ENCODE assay signal across 23 mouse cellular contexts in genomic region chr6:148600934-148601333, GRCm38 (mm10).
DNase-seq lines count a peak whose midpoint lies in the region; ATAC-seq and TF ChIP-seq lines count a peak whose summit lies in the region.
"Had no signal": no experiment of that assay in that cellular context is flagged by ENCODE, and none has a peak within 500 bp of the region (broad histone marks: within the 10 kb centered on the region; RNA-seq: fewer than 3 reads in every experiment).

No protein-coding gene starts in this region.

- H3K4me3 ChIP-seq in kidney, postnatal 0 days (replicated peaks; ENCODE audit: low read depth, low read length) = no peak overlapping the region
- no peak overlapping the region for H3K4me3 ChIP-seq in liver, embryonic 15.5 days (replicated peaks)
- no peak overlapping the region for H3K4me3 ChIP-seq in liver, postnatal 0 days (ENCODE audit: low read depth, low read length)
- H3K4me3 ChIP-seq: embryonic facial prominence, embryonic 10.5 days; embryonic facial prominence, embryonic 13.5 days; gastrocnemius, adult 2 months; hindbrain, embryonic 12.5 days; hindbrain, embryonic 15.5 days had no signal

- no peak overlapping the region for H3K4me2 ChIP-seq in kidney, postnatal 0 days (ENCODE audit: low read length)
- H3K4me2 ChIP-seq in liver, embryonic 15.5 days = no peak overlapping the region
- H3K4me2 ChIP-seq in liver, postnatal 0 days (ENCODE audit: low read depth, low read length) = no peak overlapping the region
- H3K4me2 ChIP-seq: embryonic facial prominence, embryonic 13.5 days; heart, embryonic 11.5 days; hindbrain, embryonic 12.5 days; hindbrain, embryonic 15.5 days had no signal

- no peaks in the 10 kb centered on the region for H3K9me3 ChIP-seq in kidney, postnatal 0 days (replicated peaks; ENCODE audit: low read length)
- no peaks in the 10 kb centered on the region for H3K9me3 ChIP-seq in liver, embryonic 15.5 days (replicated peaks)
- no peaks in the 10 kb centered on the region for H3K9me3 ChIP-seq in liver, postnatal 0 days (ENCODE audit: low read length)
- H3K9me3 ChIP-seq: embryonic facial prominence, embryonic 10.5 days; embryonic facial prominence, embryonic 13.5 days; hindbrain, embryonic 12.5 days; hindbrain, embryonic 15.5 days had no signal

- H3K27ac ChIP-seq in kidney, postnatal 0 days = no peak overlapping the region
- peak overlapping the region; percentile 24; the same call in 1 of the 2 replicates for H3K27ac ChIP-seq in liver, embryonic 15.5 days (replicated peaks)
- no peak overlapping the region for H3K27ac ChIP-seq in liver, postnatal 0 days (ENCODE audit: low read depth)
- H3K27ac ChIP-seq: embryonic facial prominence, embryonic 10.5 days; embryonic facial prominence, embryonic 13.5 days; gastrocnemius, adult 2 months; hindbrain, embryonic 12.5 days; hindbrain, embryonic 15.5 days had no signal

- DNase-seq in adrenal gland, adult 2 months = peak; percentile 32
- no peak for DNase-seq in adrenal gland, postnatal 25 days
- peak; percentile 52 for DNase-seq in kidney, postnatal 0 days (ENCODE audit: low spot score)
- no peak for DNase-seq in kidney, adult 8-10 months
- no peak for DNase-seq in liver, postnatal 0 days
- no peak for DNase-seq in yolk sac, embryonic 10.5 days (ENCODE audit: low spot score)
- DNase-seq: cerebellum, adult 11-12 months; cerebellum, adult 8-10 months; cerebellum, postnatal 10 days; cerebellum, postnatal 36 days; embryo, embryonic 11 days; forebrain, postnatal 0 days; gastrocnemius, adult 2 months; gastrocnemius, postnatal 14 days had no signal

- H3K27me3 ChIP-seq in kidney, postnatal 0 days (ENCODE audit: insufficient read depth, low read length) = no peaks in the 10 kb centered on the region
- no peaks in the 10 kb centered on the region for H3K27me3 ChIP-seq in liver, embryonic 15.5 days
- H3K27me3 ChIP-seq in liver, postnatal 0 days (ENCODE audit: insufficient read depth, low read length) = no peaks in the 10 kb centered on the region
- H3K27me3 ChIP-seq: embryonic facial prominence, embryonic 13.5 days; hindbrain, embryonic 12.5 days; hindbrain, embryonic 15.5 days had no signal

- WGBS in kidney, postnatal 0 days = 35% methylated on average over 2 of the region's 2 CpGs
- 56% methylated on average over 2 of the region's 2 CpGs for WGBS in liver, embryonic 15.5 days (ENCODE audit: insufficient replicate concordance)
- WGBS in liver, postnatal 0 days (ENCODE audit: insufficient replicate concordance) = 73% methylated on average over 2 of the region's 2 CpGs

- no peaks in the 10 kb centered on the region for H3K36me3 ChIP-seq in kidney, postnatal 0 days (ENCODE audit: insufficient read depth, low read length)
- H3K36me3 ChIP-seq in liver, embryonic 15.5 days (replicated peaks) = no peaks in the 10 kb centered on the region
- no peaks in the 10 kb centered on the region for H3K36me3 ChIP-seq in liver, postnatal 0 days (replicated peaks; ENCODE audit: insufficient read depth, low read length)
- H3K36me3 ChIP-seq: embryonic facial prominence, embryonic 10.5 days; embryonic facial prominence, embryonic 13.5 days; hindbrain, embryonic 12.5 days; hindbrain, embryonic 15.5 days had no signal

- no peak overlapping the region for H3K9ac ChIP-seq in kidney, postnatal 0 days (ENCODE audit: low read depth, low read length)
- H3K9ac ChIP-seq in liver, embryonic 15.5 days = no peak overlapping the region
- H3K9ac ChIP-seq in liver, postnatal 0 days (replicated peaks) = no peak overlapping the region
- H3K9ac ChIP-seq: embryonic facial prominence, embryonic 13.5 days; forebrain, postnatal 0 days; hindbrain, embryonic 12.5 days; hindbrain, embryonic 15.5 days had no signal

- no peak for TF ChIP-seq EP300 in liver, postnatal 0 days (IDR thresholded peaks at IDR 0.05; ENCODE audit: low read depth)

- no peak for TF ChIP-seq CTCF in kidney, postnatal 0 days (IDR thresholded peaks at IDR 0.05; ENCODE audit: low read depth)
- TF ChIP-seq CTCF in liver, postnatal 0 days (IDR thresholded peaks at IDR 0.05; ENCODE audit: low read depth) = no peak

- no peak for ATAC-seq in kidney, postnatal 0 days (replicated peaks; ENCODE audit: low FRiP score, low read depth)
- no peak for ATAC-seq in liver, embryonic 15.5 days (ENCODE audit: insufficient read depth)
- ATAC-seq in liver, postnatal 0 days = no peak
- ATAC-seq: activated CD4-positive, CD25-positive, alpha-beta regulatory T cell, adult 4 months; CD4-positive, CD25-positive, alpha-beta regulatory T cell, adult 4 months; forebrain, embryonic 14.5 days; forebrain, postnatal 0 days had no signal

- H3K4me1 ChIP-seq in kidney, postnatal 0 days (replicated peaks; ENCODE audit: insufficient read depth, low read length) = peaks cover 5% of the 10 kb centered on the region; the same call in 1 of the 2 replicates
- H3K4me1 ChIP-seq in liver, embryonic 15.5 days (replicated peaks) = peaks cover 48% of the 10 kb centered on the region
- H3K4me1 ChIP-seq in liver, postnatal 0 days (ENCODE audit: insufficient read depth) = peaks cover 17% of the 10 kb centered on the region

Comparison
In these comparisons a context has a peak if more than half of its experiments do, and no peak if none do; other contexts are left out.
1. DNase-seq: peak in adrenal gland, adult 2 months (single experiment) and kidney, postnatal 0 days (single experiment); none in adrenal gland, postnatal 25 days (single experiment), kidney, adult 8-10 months (0 of 2), liver, postnatal 0 days (single experiment) and yolk sac, embryonic 10.5 days (single experiment).